Mouse (Mus musculus): ENCODE results near the gene Gm14393. TPM values are rescaled to one million over a fixed set of nuclear protein-coding genes. Genes with fewer than 3 reads are reported as not detected.
"Not testable (repeated sequence)": the region's sequence is repeated elsewhere in the genome, so short reads cannot be mapped to it uniquely, and the experiment has no call there.

Gm14393 gene
- polyA plus RNA-seq (2012; rRNA removed) = not detected in 2 replicates

DNA sequence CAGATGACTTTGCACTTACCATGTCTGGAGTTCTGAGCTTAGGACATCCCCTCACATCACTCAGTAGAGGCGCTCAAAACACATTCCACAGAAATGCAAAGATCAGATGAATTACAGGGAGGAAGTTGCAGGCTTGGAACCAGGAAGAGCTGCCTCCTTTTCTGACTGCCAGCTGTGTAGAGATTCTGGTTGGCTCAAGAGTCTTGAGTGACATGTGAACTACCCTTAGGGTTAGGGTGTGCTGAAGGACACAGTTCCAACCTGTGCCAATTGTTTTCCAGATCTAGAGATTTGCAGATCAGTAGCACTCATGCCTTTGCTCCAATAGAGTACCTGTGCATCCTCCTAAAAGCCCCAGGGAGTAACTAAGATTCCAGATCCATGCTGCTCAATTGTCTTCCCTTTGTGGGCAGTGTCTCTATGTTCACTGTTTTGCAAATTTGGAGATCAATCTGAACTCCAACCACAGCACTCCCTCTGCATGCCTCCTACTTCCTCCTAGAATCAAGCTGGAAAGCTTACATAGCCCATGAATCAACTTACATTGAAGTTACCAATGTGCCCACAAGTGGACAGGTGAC lies at the start of gene Gm14393:
Gene Gm14393, minus strand, starts transcription at position 101 of the 581 bp plus-strand sequence.
- WGBS = 69% methylated on average over 1 of the region's 1 CpGs
- H3K27me3 ChIP-seq (ENCODE audit: control insufficient read depth, insufficient read depth, low read length); DNase-seq (ENCODE audit: low read depth in 1 of 2, low spot score in 2 of 2): not testable (repeated sequence)

DNA sequence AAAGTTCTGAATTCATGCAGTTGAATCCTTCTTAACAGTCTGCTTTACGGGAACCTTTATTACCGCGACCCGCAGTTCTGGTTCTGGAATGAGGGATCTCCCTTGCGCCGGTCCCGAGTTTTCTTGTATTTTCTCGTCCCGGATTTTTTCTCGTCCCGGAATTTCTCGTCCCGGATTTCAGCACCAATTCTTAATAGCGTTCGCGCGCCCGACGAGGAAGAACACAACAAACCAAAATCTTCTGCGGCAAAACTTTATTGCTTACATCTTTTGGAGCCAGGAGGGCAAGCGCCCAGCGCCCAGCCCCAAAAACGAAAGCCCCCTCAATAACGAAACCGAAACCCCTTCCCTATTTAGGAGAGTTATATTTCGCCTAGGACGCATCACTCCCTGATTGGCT lies 23.3 kb downstream of the Gm14393 start:
- not testable (repeated sequence) for DNase-seq (ENCODE audit: low read depth in 1 of 2, low spot score in 2 of 2); H3K36me3 ChIP-seq (ENCODE audit: control insufficient read depth, insufficient read depth, low read length); H3K27ac ChIP-seq (ENCODE audit: insufficient read depth, low read length); H3K4me3 ChIP-seq (ENCODE audit: extremely low read depth, insufficient read depth, insufficient read length); H3K4me1 ChIP-seq (ENCODE audit: control insufficient read depth, insufficient read depth, insufficient read length); H3K27me3 ChIP-seq (ENCODE audit: control insufficient read depth, insufficient read depth, low read length)
- WGBS = 96% methylated on average over 26 of the region's 27 CpGs

More for the DNA sequence above, at the start of gene Gm14393:
- H3K4me1 ChIP-seq (ENCODE audit: control insufficient read depth, insufficient read depth, insufficient read length); H3K36me3 ChIP-seq (ENCODE audit: control insufficient read depth, insufficient read depth, low read length); H3K27ac ChIP-seq (ENCODE audit: insufficient read depth, low read length); H3K4me3 ChIP-seq (ENCODE audit: extremely low read depth, insufficient read depth, insufficient read length): not testable (repeated sequence)

Other genes with a start within 250 kb of the Gm14393 start
- gene Gm14444, start 57.5 kb downstream of the Gm14393 start, polyA plus RNA-seq (2012; rRNA removed) = not detected in 2 replicates
- 0.43 and 4.2 TPM in 2 replicates for gene Gm14399, start 74.2 kb upstream of the Gm14393 start, polyA plus RNA-seq (2012; rRNA removed)
- gene Gm14443, start 108.1 kb upstream of the Gm14393 start, polyA plus RNA-seq (2012; rRNA removed) = 0.07 and 0.11 TPM in 2 replicates
- gene Gm14391, start 139.1 kb upstream of the Gm14393 start, polyA plus RNA-seq (2012; rRNA removed) = 1.8 and 2.3 TPM in 2 replicates
- gene Gm14440, start 207.3 kb upstream of the Gm14393 start, polyA plus RNA-seq (2012; rRNA removed) = not detected in 2 replicates